Mouse (Mus musculus): ENCODE measurements around the gene Usp47. TPM values are rescaled to one million over a fixed set of nuclear protein-coding genes. Genes with fewer than 3 reads are reported as not detected.

Usp47 gene
- 36.9 and 37.2 TPM in 2 replicates for polyA plus RNA-seq (2016; fragmentation: Nextera tagmentation; extraction: Ambion mirVana)

- H3K9me3 ChIP-seq (replicated peaks) = no peaks in the 10 kb centered on the region
- peak within 1 kb of the TSS; percentile 95 for H3K27ac ChIP-seq
- peak within 1 kb of the TSS; percentile 94 for H3K4me2 ChIP-seq
- H3K4me1 ChIP-seq = peaks cover 38% of the 10 kb centered on the region
- H3K9ac ChIP-seq = peak within 1 kb of the TSS; percentile 99
- H3K36me3 ChIP-seq = peaks cover 2% of the 10 kb centered on the region; the same call in 1 of the 2 replicates
- H3K4me3 ChIP-seq = peak within 1 kb of the TSS; percentile 95
- WGBS (ENCODE audit: insufficient replicate concordance) = under 1% methylated on average over 41 of the region's 54 CpGs
- ATAC-seq = peak; percentile 79
- no peaks in the 10 kb centered on the region for H3K27me3 ChIP-seq (replicated peaks)
Measured at GRCm38 (mm10) chr7:112023150-112023600, at the start of gene Usp47. Usp47 (plus strand) TSS chr7:112023504.

- H3K36me3 ChIP-seq = no peaks in the 10 kb centered on the region
Measured at GRCm38 (mm10) chr7:111976401-111976800, 46.9 kb upstream of the Usp47 start.

GRCm38 (mm10) chr7:111977871-111978270 lies 45.4 kb upstream of the Usp47 start:
- no peaks in the 10 kb centered on the region for H3K27me3 ChIP-seq (replicated peaks)
- H3K36me3 ChIP-seq = no peaks in the 10 kb centered on the region
- H3K9ac ChIP-seq = no peak overlapping the region
- no peaks in the 10 kb centered on the region for H3K9me3 ChIP-seq (replicated peaks)
- H3K4me1 ChIP-seq = no peaks in the 10 kb centered on the region
- WGBS (ENCODE audit: insufficient replicate concordance) = 56% methylated on average over 3 of the region's 3 CpGs
- no peak overlapping the region for H3K4me3 ChIP-seq
- ATAC-seq = no peak
- no peak overlapping the region for H3K4me2 ChIP-seq
- H3K27ac ChIP-seq = no peak overlapping the region

More at GRCm38 (mm10) chr7:111976401-111976800, 46.9 kb upstream of the Usp47 start:
- WGBS (ENCODE audit: insufficient replicate concordance) = 46% methylated on average over 2 of the region's 2 CpGs
- H3K27me3 ChIP-seq (replicated peaks) = no peaks in the 10 kb centered on the region
- no peak overlapping the region for H3K27ac ChIP-seq
- H3K4me3 ChIP-seq = no peak overlapping the region
- H3K4me2 ChIP-seq = no peak overlapping the region
- no peak for ATAC-seq
- H3K9ac ChIP-seq = no peak overlapping the region
- no peaks in the 10 kb centered on the region for H3K9me3 ChIP-seq (replicated peaks)
- no peaks in the 10 kb centered on the region for H3K4me1 ChIP-seq

- Histone ChIP-seq H3K9me3 (replicated peaks) (no peaks in the 10 kb centered on the region), H3K9ac (no peak overlapping the region), H3K27ac (no peak overlapping the region), H3K27me3 (replicated peaks) (no peaks in the 10 kb centered on the region), H3K4me3 (no peak overlapping the region), H3K4me2 (no peak overlapping the region), H3K4me1 (no peaks in the 10 kb centered on the region), H3K36me3 (no peaks in the 10 kb centered on the region)
- WGBS (ENCODE audit: insufficient replicate concordance) = 85% methylated on average over 15 of the region's 15 CpGs
- ATAC-seq = no peak
Measured at GRCm38 (mm10) chr7:111982296-111982695, 41.0 kb upstream of the Usp47 start.

GRCm38 (mm10) chr7:111984530-111984929 lies 38.8 kb upstream of the Usp47 start:
- ATAC-seq = no peak

GRCm38 (mm10) chr7:111985266-111985665 lies 38.0 kb upstream of the Usp47 start:
- no peak overlapping the region for H3K4me3 ChIP-seq
- no peak for ATAC-seq
- no peaks in the 10 kb centered on the region for H3K4me1 ChIP-seq
- H3K9ac ChIP-seq = no peak overlapping the region
- no peak overlapping the region for H3K27ac ChIP-seq
- H3K4me2 ChIP-seq = no peak overlapping the region
- WGBS (ENCODE audit: insufficient replicate concordance) = 58% methylated on average over 4 of the region's 4 CpGs
- H3K9me3 ChIP-seq (replicated peaks) = no peaks in the 10 kb centered on the region
- no peaks in the 10 kb centered on the region for H3K27me3 ChIP-seq (replicated peaks)
- H3K36me3 ChIP-seq = no peaks in the 10 kb centered on the region

More at GRCm38 (mm10) chr7:111984530-111984929, 38.8 kb upstream of the Usp47 start:
- Histone ChIP-seq H3K36me3 (no peaks in the 10 kb centered on the region), H3K4me3 (no peak overlapping the region), H3K27me3 (replicated peaks) (no peaks in the 10 kb centered on the region), H3K27ac (no peak overlapping the region), H3K4me1 (no peaks in the 10 kb centered on the region), H3K4me2 (no peak overlapping the region), H3K9me3 (replicated peaks) (no peaks in the 10 kb centered on the region), H3K9ac (no peak overlapping the region)
- 72% methylated on average over 3 of the region's 3 CpGs for WGBS (ENCODE audit: insufficient replicate concordance)

- ATAC-seq = no peak
- Histone ChIP-seq H3K4me2 (no peak overlapping the region), H3K27me3 (replicated peaks) (no peaks in the 10 kb centered on the region), H3K4me3 (no peak overlapping the region), H3K9me3 (replicated peaks) (no peaks in the 10 kb centered on the region), H3K9ac (no peak overlapping the region), H3K27ac (no peak overlapping the region), H3K36me3 (no peaks in the 10 kb centered on the region), H3K4me1 (no peaks in the 10 kb centered on the region)
- WGBS (ENCODE audit: insufficient replicate concordance) = 60% methylated on average over 3 of the region's 3 CpGs
Measured at GRCm38 (mm10) chr7:111986906-111987305, 36.4 kb upstream of the Usp47 start.

GRCm38 (mm10) chr7:111997441-111997840 lies 25.9 kb upstream of the Usp47 start:
- Histone ChIP-seq H3K4me3 (no peak overlapping the region), H3K9me3 (replicated peaks) (no peaks in the 10 kb centered on the region), H3K27ac (no peak overlapping the region), H3K9ac (no peak overlapping the region), H3K4me2 (no peak overlapping the region), H3K36me3 (no peaks in the 10 kb centered on the region), H3K27me3 (replicated peaks) (no peaks in the 10 kb centered on the region), H3K4me1 (no peaks in the 10 kb centered on the region)
- ATAC-seq = no peak
- WGBS (ENCODE audit: insufficient replicate concordance) = 69% methylated on average over 2 of the region's 2 CpGs

GRCm38 (mm10) chr7:111998446-111999004 lies 24.8 kb upstream of the Usp47 start:
- WGBS (ENCODE audit: insufficient replicate concordance) = 56% methylated on average over 6 of the region's 6 CpGs
- Histone ChIP-seq H3K9ac (no peak overlapping the region), H3K27me3 (replicated peaks) (no peaks in the 10 kb centered on the region), H3K36me3 (no peaks in the 10 kb centered on the region), H3K4me1 (no peaks in the 10 kb centered on the region), H3K4me2 (no peak overlapping the region), H3K27ac (no peak overlapping the region), H3K9me3 (replicated peaks) (no peaks in the 10 kb centered on the region), H3K4me3 (no peak overlapping the region)
- ATAC-seq = no peak

- Histone ChIP-seq H3K4me3 (no peak overlapping the region), H3K9ac (no peak overlapping the region), H3K9me3 (replicated peaks) (no peaks in the 10 kb centered on the region), H3K27me3 (replicated peaks) (no peaks in the 10 kb centered on the region), H3K36me3 (no peaks in the 10 kb centered on the region), H3K27ac (no peak overlapping the region), H3K4me2 (no peak overlapping the region), H3K4me1 (no peaks in the 10 kb centered on the region)
- ATAC-seq = no peak
Measured at GRCm38 (mm10) chr7:111999376-111999775, 23.9 kb upstream of the Usp47 start.

GRCm38 (mm10) chr7:112000166-112000565 lies 23.1 kb upstream of the Usp47 start:
- WGBS (ENCODE audit: insufficient replicate concordance) = 63% methylated on average over 1 of the region's 1 CpGs
- Histone ChIP-seq H3K27me3 (replicated peaks) (no peaks in the 10 kb centered on the region), H3K27ac (no peak overlapping the region), H3K4me1 (no peaks in the 10 kb centered on the region), H3K4me2 (no peak overlapping the region), H3K9me3 (replicated peaks) (no peaks in the 10 kb centered on the region), H3K4me3 (no peak overlapping the region), H3K36me3 (no peaks in the 10 kb centered on the region), H3K9ac (no peak overlapping the region)
- no peak for ATAC-seq

- H3K4me3 ChIP-seq = no peak overlapping the region
- WGBS (ENCODE audit: insufficient replicate concordance) = 66% methylated on average over 2 of the region's 2 CpGs
- no peaks in the 10 kb centered on the region for H3K36me3 ChIP-seq
- no peak for ATAC-seq
- H3K27me3 ChIP-seq (replicated peaks) = 0 out of 2 replicates have a peak, but pooled peaks cover 4% of the 10 kb centered on the region
- no peak overlapping the region for H3K9ac ChIP-seq
- H3K4me1 ChIP-seq = no peaks in the 10 kb centered on the region
- no peaks in the 10 kb centered on the region for H3K9me3 ChIP-seq (replicated peaks)
- no peak overlapping the region for H3K27ac ChIP-seq
- H3K4me2 ChIP-seq = no peak overlapping the region
Measured at GRCm38 (mm10) chr7:112010511-112010910, 12.8 kb upstream of the Usp47 start.

GRCm38 (mm10) chr7:112010976-112011375 lies 12.3 kb upstream of the Usp47 start:
- H3K4me3 ChIP-seq = no peak overlapping the region
- no peaks in the 10 kb centered on the region for H3K36me3 ChIP-seq
- WGBS (ENCODE audit: insufficient replicate concordance) = 58% methylated on average over 4 of the region's 4 CpGs
- no peak overlapping the region for H3K9ac ChIP-seq
- no peaks in the 10 kb centered on the region for H3K4me1 ChIP-seq
- no peak overlapping the region for H3K27ac ChIP-seq
- H3K27me3 ChIP-seq (replicated peaks) = 0 out of 2 replicates have a peak, but pooled peaks cover 4% of the 10 kb centered on the region
- no peaks in the 10 kb centered on the region for H3K9me3 ChIP-seq (replicated peaks)
- ATAC-seq = no peak
- H3K4me2 ChIP-seq = no peak overlapping the region
